Mouse (Mus musculus): ENCODE data around the gene Srebf2.
A peak's percentile ranks its signal among the peaks of the same experiment; 100 is the strongest.
"Not testable (repeated sequence)": the region's sequence is repeated elsewhere in the genome, so short reads cannot be mapped to it uniquely, and the experiment has no call there.

Gene Srebf2

GRCm38 (mm10) chr15:82146770-82147610 lies at the start of gene Srebf2:
Gene Srebf2, plus strand, starts transcription at chr15:82147181.
- DNase-seq (ENCODE audit: low spot score in 2 of 2): peak; percentile 99

GRCm38 (mm10) chr15:82106953-82107555 lies 39.9 kb upstream of the Srebf2 start:
- DNase-seq (ENCODE audit: low spot score in 2 of 2): peak; percentile 47 to 56

GRCm38 (mm10) chr15:82120544-82120943 lies 26.4 kb upstream of the Srebf2 start:
- no peak for DNase-seq (ENCODE audit: low spot score in 2 of 2)

- DNase-seq (ENCODE audit: low spot score in 2 of 2): not testable (repeated sequence)
Observed at GRCm38 (mm10) chr15:82126690-82127089, 20.3 kb upstream of the Srebf2 start.

GRCm38 (mm10) chr15:82127426-82128374 lies 19.3 kb upstream of the Srebf2 start, which contains the start of gene Ccdc134:
Gene Ccdc134, plus strand, starts transcription at chr15:82127922.
- DNase-seq (ENCODE audit: low spot score in 2 of 2): peak; percentile 95 to 97

GRCm38 (mm10) chr15:82128398-82128797 lies 18.6 kb upstream of the Srebf2 start:
- DNase-seq (ENCODE audit: low spot score in 2 of 2): no peak

- DNase-seq (ENCODE audit: low spot score in 2 of 2): no peak
Observed at GRCm38 (mm10) chr15:82130599-82130998, 16.4 kb upstream of the Srebf2 start.

GRCm38 (mm10) chr15:82135372-82135771 lies 11.6 kb upstream of the Srebf2 start:
- peak; percentile 53 to 64 for DNase-seq (ENCODE audit: low spot score in 2 of 2)

GRCm38 (mm10) chr15:82138565-82138964 lies 8.4 kb upstream of the Srebf2 start:
- peak; percentile 46 to 67 for DNase-seq (ENCODE audit: low spot score in 2 of 2)

GRCm38 (mm10) chr15:82139196-82139595 lies 7.8 kb upstream of the Srebf2 start:
- no peak for DNase-seq (ENCODE audit: low spot score in 2 of 2)

GRCm38 (mm10) chr15:82140355-82140754 lies 6.6 kb upstream of the Srebf2 start:
- DNase-seq (ENCODE audit: low spot score in 2 of 2): no peak

- DNase-seq (ENCODE audit: low spot score in 2 of 2): no peak
Observed at GRCm38 (mm10) chr15:82144157-82144556, 2.8 kb upstream of the Srebf2 start.

- no peak for DNase-seq (ENCODE audit: low spot score in 2 of 2)
Observed at GRCm38 (mm10) chr15:82145408-82145807, 1.6 kb upstream of the Srebf2 start.

- no peak for DNase-seq (ENCODE audit: low spot score in 2 of 2)
Observed at GRCm38 (mm10) chr15:82145851-82146769, 871 bp upstream of the Srebf2 start.

- peak; percentile 56 to 69 for DNase-seq (ENCODE audit: low spot score in 2 of 2)
Observed at GRCm38 (mm10) chr15:82147611-82148111, 680 bp downstream of the Srebf2 start.

- no peak for DNase-seq (ENCODE audit: low spot score in 2 of 2)
Observed at GRCm38 (mm10) chr15:82148510-82148911, 1.5 kb downstream of the Srebf2 start.

- DNase-seq (ENCODE audit: low spot score in 2 of 2): no peak
Observed at GRCm38 (mm10) chr15:82150042-82150441, 3.1 kb downstream of the Srebf2 start.

GRCm38 (mm10) chr15:82151176-82151575 lies 4.2 kb downstream of the Srebf2 start:
- no peak for DNase-seq (ENCODE audit: low spot score in 2 of 2)

- no peak for DNase-seq (ENCODE audit: low spot score in 2 of 2)
Observed at GRCm38 (mm10) chr15:82152022-82152421, 5.0 kb downstream of the Srebf2 start.

- DNase-seq (ENCODE audit: low spot score in 2 of 2): no peak
Observed at GRCm38 (mm10) chr15:82152435-82152834, 5.5 kb downstream of the Srebf2 start.

- no peak for DNase-seq (ENCODE audit: low spot score in 2 of 2)
Observed at GRCm38 (mm10) chr15:82156298-82156697, 9.3 kb downstream of the Srebf2 start.
